Mouse (Mus musculus): ENCODE results near the gene Rnf11.
A peak's percentile ranks its signal among the peaks of the same experiment; 100 is the strongest.
"Not testable (repeated sequence)": the region's sequence is repeated elsewhere in the genome, so short reads cannot be mapped to it uniquely, and the experiment has no call there.

The Rnf11 gene

GRCm38 (mm10) chr4:109412233-109412632 lies 72.3 kb downstream of the Rnf11 start:
- DNase-seq (ENCODE audit: low spot score in 2 of 2) = no peak

GRCm38 (mm10) chr4:109411377-109411967 lies 73.1 kb downstream of the Rnf11 start:
- no peak for DNase-seq (ENCODE audit: low spot score in 2 of 2)

GRCm38 (mm10) chr4:109410681-109411376 lies 73.7 kb downstream of the Rnf11 start:
- no peak for DNase-seq (ENCODE audit: low spot score in 2 of 2)

- no peak for DNase-seq (ENCODE audit: low spot score in 2 of 2)
Observed at GRCm38 (mm10) chr4:109407701-109408485, 76.6 kb downstream of the Rnf11 start.

GRCm38 (mm10) chr4:109407176-109407520 lies 77.4 kb downstream of the Rnf11 start:
- no peak for DNase-seq (ENCODE audit: low spot score in 2 of 2)

- DNase-seq (ENCODE audit: low spot score in 2 of 2) = no peak
Observed at GRCm38 (mm10) chr4:109406486-109407175, 77.9 kb downstream of the Rnf11 start, which contains the start of gene Ttc39a. Gene Ttc39a (plus strand): TSS chr4:109406623.

GRCm38 (mm10) chr4:109406054-109406485 lies 78.5 kb downstream of the Rnf11 start:
- peak in 1 of 2 experiments; percentile 52 for DNase-seq (ENCODE audit: low spot score in 2 of 2)

- no peak for DNase-seq (ENCODE audit: low spot score in 2 of 2)
Observed at GRCm38 (mm10) chr4:109405415-109405814, 79.1 kb downstream of the Rnf11 start.

GRCm38 (mm10) chr4:109404908-109405307 lies 79.6 kb downstream of the Rnf11 start:
- not testable (repeated sequence) for DNase-seq (ENCODE audit: low spot score in 2 of 2)

GRCm38 (mm10) chr4:109401176-109401689 lies 83.3 kb downstream of the Rnf11 start:
- no peak for DNase-seq (ENCODE audit: low spot score in 2 of 2)
